Mouse (Mus musculus) CH12.LX (cell line): ENCODE data around the gene Tbc1d25.

ENCODE experiments used
- CHD1 ChIP-seq: IDR thresholded peaks from 2 replicates; pipeline ENCODE4 v1.6.1; 2012; ENCODE audit warnings: low read depth, low read length, improper control_type of control experiment, inconsistent platforms
- CTCF ChIP-seq, 2 experiments: IDR thresholded peaks in 1 of 2; conservative IDR thresholded peaks in 1 of 2; 2 replicates each; pipeline ENCODE4 v1.5.1; 2011 to 2012; ENCODE audit warnings: low read depth in 2 of 2, low read length in 2 of 2, improper control_type of control experiment in 1 of 2, inconsistent platforms in 1 of 2, mild to moderate bottlenecking in 1 of 2, moderate library complexity in 1 of 2
- MAX ChIP-seq: IDR thresholded peaks from 2 replicates; pipeline ENCODE4 v1.6.1; 2011; ENCODE audit warnings: low read length, improper control_type of control experiment
- POLR2A ChIP-seq: IDR thresholded peaks from 2 replicates; pipeline ENCODE4 v1.6.1; 2011; ENCODE audit warnings: low read depth, mild to moderate bottlenecking, improper control_type of control experiment, low read length

- no peak for TF ChIP-seq POLR2A
- no peak for TF ChIP-seq CTCF (conservative IDR thresholded peaks at IDR 0.05 in 1 of 2, IDR thresholded peaks at IDR 0.05 in 1 of 2; ENCODE audit: low read depth in 2 of 2, low read length in 2 of 2)
- no peak for TF ChIP-seq MAX
- TF ChIP-seq CHD1 = no peak
These were observed 71.0 kb downstream of the Tbc1d25 start for GRCm38 (mm10) chrX:8105019-8105418.
